Mouse (Mus musculus) fat pad, adult 2 months (tissue): ENCODE data around the gene Magi2.
A peak's percentile ranks its signal among the peaks of the same experiment; 100 is the strongest.
"Not testable (repeated sequence)": the region's sequence is repeated elsewhere in the genome, so short reads cannot be mapped to it uniquely, and the experiment has no call there.

Experiments used
- DNase-seq: peaks from one replicate; pipeline ENCODE4 v3.0.0-alpha.2; 2011; ENCODE audit warnings: low read depth, low spot score; ENCODE audit errors: extremely low read depth

The Magi2 gene

GRCm38 (mm10) chr5:20681660-20682059, 1454.8 kb downstream of the Magi2 start:
- DNase-seq: no peak

GRCm38 (mm10) chr5:20682208-20682607, 1455.4 kb downstream of the Magi2 start:
- DNase-seq: no peak

- DNase-seq: no peak
Measured at GRCm38 (mm10) chr5:20684112-20684511, 1457.3 kb downstream of the Magi2 start.

- DNase-seq: no peak
Measured at GRCm38 (mm10) chr5:20692230-20692629, 1465.4 kb downstream of the Magi2 start.

- no peak for DNase-seq
Measured at GRCm38 (mm10) chr5:20699116-20699515, 1472.3 kb downstream of the Magi2 start.

- DNase-seq: peak; percentile 14
Measured at GRCm38 (mm10) chr5:20701483-20702421, 1474.9 kb downstream of the Magi2 start.

GRCm38 (mm10) chr5:20702480-20703303, 1475.9 kb downstream of the Magi2 start:
- no peak for DNase-seq

GRCm38 (mm10) chr5:20703304-20703700, 1476.5 kb downstream of the Magi2 start:
- DNase-seq: no peak

GRCm38 (mm10) chr5:20703971-20704575, 1477.2 kb downstream of the Magi2 start:
- DNase-seq: no peak

- DNase-seq: no peak
Measured at GRCm38 (mm10) chr5:20704886-20705285, 1478.0 kb downstream of the Magi2 start.

GRCm38 (mm10) chr5:20706322-20707282, 1479.8 kb downstream of the Magi2 start:
- not testable (repeated sequence) for DNase-seq

- DNase-seq: not testable (repeated sequence)
Measured at GRCm38 (mm10) chr5:20710845-20711244, 1484.0 kb downstream of the Magi2 start.

GRCm38 (mm10) chr5:20714619-20715018, 1487.8 kb downstream of the Magi2 start:
- not testable (repeated sequence) for DNase-seq

- not testable (repeated sequence) for DNase-seq
Measured at GRCm38 (mm10) chr5:20715980-20716379, 1489.1 kb downstream of the Magi2 start.

GRCm38 (mm10) chr5:20720201-20720900, 1493.5 kb downstream of the Magi2 start:
- no peak for DNase-seq

- DNase-seq: not testable (repeated sequence)
Measured at GRCm38 (mm10) chr5:20723226-20723625, 1496.4 kb downstream of the Magi2 start.

- DNase-seq: no peak
Measured at GRCm38 (mm10) chr5:20738795-20739194, 1512.0 kb downstream of the Magi2 start.

GRCm38 (mm10) chr5:20741193-20741592, 1514.4 kb downstream of the Magi2 start:
- no peak for DNase-seq

GRCm38 (mm10) chr5:20741936-20742335, 1515.1 kb downstream of the Magi2 start:
- DNase-seq: no peak
